Mouse (Mus musculus) C2C12 (cell line): Measurements from ENCODE around the gene Gsg1l. TPM values are rescaled to one million over a fixed set of nuclear protein-coding genes. Genes with fewer than 3 reads are reported as not detected.

Source experiments
- H3K27me3 ChIP-seq: one replicate; pipeline ENCODE4 v1.6.1; 2011; ENCODE audit not compliant: control insufficient read depth, insufficient read depth, insufficient read length
- H3K36me3 ChIP-seq: one replicate; pipeline ENCODE4 v1.6.1; 2011; ENCODE audit not compliant: control insufficient read depth, insufficient read depth
- H3K4me3 ChIP-seq: one replicate; pipeline ENCODE4 v1.5.1; 2011; ENCODE audit warnings: mild to moderate bottlenecking, control low read depth; ENCODE audit not compliant: poor library complexity, insufficient read depth, severe bottlenecking
- H3K79me2 ChIP-seq: one replicate; pipeline ENCODE4 v1.6.1; 2011; ENCODE audit not compliant: control insufficient read depth, insufficient read depth
- H3K79me3 ChIP-seq: one replicate; pipeline ENCODE4 v1.6.1; 2011; ENCODE audit warnings: low read depth, control low read depth
- H3ac ChIP-seq: one replicate; pipeline ENCODE3; 2011; ENCODE audit warnings: low read depth; ENCODE audit not compliant: control insufficient read depth, insufficient read length
- CEBPB ChIP-seq: IDR thresholded peaks from one replicate; pipeline ENCODE4 v1.6.1; 2011; ENCODE audit warnings: low read depth, mild to moderate bottlenecking, control low read depth, moderate library complexity
- CTCF ChIP-seq: IDR thresholded peaks from one replicate; pipeline ENCODE4 v1.5.1; 2011; ENCODE audit not compliant: control insufficient read depth, insufficient read depth, insufficient read length
- FOSL1 ChIP-seq: IDR thresholded peaks from one replicate; pipeline ENCODE4 v1.8.0; 2011; ENCODE audit warnings: mild to moderate bottlenecking, low read length; ENCODE audit not compliant: poor library complexity, insufficient read depth, severe bottlenecking
- MAX ChIP-seq: IDR thresholded peaks from one replicate; pipeline ENCODE4 v1.6.1; 2011; ENCODE audit warnings: mild to moderate bottlenecking, control low read depth
- MYOD1 ChIP-seq: IDR thresholded peaks from one replicate; pipeline ENCODE4 v1.6.1; 2011; ENCODE audit warnings: low read depth; ENCODE audit not compliant: control insufficient read depth, insufficient read length
- MYOG ChIP-seq: IDR thresholded peaks from one replicate; pipeline ENCODE4 v1.6.1; 2011; ENCODE audit not compliant: control insufficient read depth, insufficient read length; ENCODE audit errors: extremely low read depth
- USF1 ChIP-seq: IDR thresholded peaks from one replicate; pipeline ENCODE4 v1.6.1; 2011; ENCODE audit warnings: low read depth, mild to moderate bottlenecking, control low read depth, moderate library complexity
- polyA plus RNA-seq: library from polyadenylated mRNA; unstranded; fragments of >200 nt; fragmentation: generic; extraction: Trizol; gene quantifications from one replicate; pipeline ENCODE4 v1.2.1, GENCODE M21; 2012; ENCODE audit warnings: missing spikeins

The Gsg1l gene
- polyA plus RNA-seq, 1 experiment: not detected

- Histone ChIP-seq H3K79me2 (no peaks in the 10 kb centered on the region), H3K4me3 (no peak overlapping the region), H3ac (no peak overlapping the region), H3K79me3 (no peaks in the 10 kb centered on the region), H3K27me3 (peaks cover 63% of the 10 kb centered on the region), H3K36me3 (no peaks in the 10 kb centered on the region)
- TF ChIP-seq CEBPB: no peak
- no peak for TF ChIP-seq MYOD1
- no peak for TF ChIP-seq CTCF
- no peak for TF ChIP-seq USF1
- TF ChIP-seq MYOG: no peak
- TF ChIP-seq MAX: no peak
- no peak for TF ChIP-seq FOSL1
Measured at GRCm38 (mm10) chr7:126076935-126077334, 5.3 kb downstream of the Gsg1l start.

- peaks cover 51% of the 10 kb centered on the region for H3K27me3 ChIP-seq
- TF ChIP-seq FOSL1 (no peak), CEBPB (no peak), MYOG (no peak), MAX (no peak), CTCF (no peak), USF1 (no peak), MYOD1 (no peak)
Measured at GRCm38 (mm10) chr7:126075058-126075457, 7.2 kb downstream of the Gsg1l start.

GRCm38 (mm10) chr7:126070321-126070720 is 11.9 kb downstream of the Gsg1l start:
- TF ChIP-seq MYOD1 (no peak), MYOG (no peak), USF1 (no peak), CTCF (no peak), FOSL1 (no peak), CEBPB (no peak), MAX (no peak)
- Histone ChIP-seq H3K79me3 (no peaks in the 10 kb centered on the region), H3K79me2 (no peaks in the 10 kb centered on the region), H3K4me3 (no peak overlapping the region), H3ac (no peak overlapping the region), H3K36me3 (no peaks in the 10 kb centered on the region), H3K27me3 (peaks cover 15% of the 10 kb centered on the region)

More at GRCm38 (mm10) chr7:126075058-126075457, 7.2 kb downstream of the Gsg1l start:
- Histone ChIP-seq H3ac (no peak overlapping the region), H3K79me3 (no peaks in the 10 kb centered on the region), H3K4me3 (no peak overlapping the region), H3K36me3 (no peaks in the 10 kb centered on the region), H3K79me2 (no peaks in the 10 kb centered on the region)

GRCm38 (mm10) chr7:126066777-126067176 is 15.4 kb downstream of the Gsg1l start:
- Histone ChIP-seq H3K79me3 (no peaks in the 10 kb centered on the region), H3K36me3 (no peaks in the 10 kb centered on the region), H3K4me3 (no peak overlapping the region), H3K27me3 (peaks cover 17% of the 10 kb centered on the region), H3K79me2 (no peaks in the 10 kb centered on the region), H3ac (no peak overlapping the region)
- no peak for TF ChIP-seq CTCF
- no peak for TF ChIP-seq MAX
- TF ChIP-seq FOSL1: no peak
- TF ChIP-seq USF1: no peak
- no peak for TF ChIP-seq MYOG

DNA sequence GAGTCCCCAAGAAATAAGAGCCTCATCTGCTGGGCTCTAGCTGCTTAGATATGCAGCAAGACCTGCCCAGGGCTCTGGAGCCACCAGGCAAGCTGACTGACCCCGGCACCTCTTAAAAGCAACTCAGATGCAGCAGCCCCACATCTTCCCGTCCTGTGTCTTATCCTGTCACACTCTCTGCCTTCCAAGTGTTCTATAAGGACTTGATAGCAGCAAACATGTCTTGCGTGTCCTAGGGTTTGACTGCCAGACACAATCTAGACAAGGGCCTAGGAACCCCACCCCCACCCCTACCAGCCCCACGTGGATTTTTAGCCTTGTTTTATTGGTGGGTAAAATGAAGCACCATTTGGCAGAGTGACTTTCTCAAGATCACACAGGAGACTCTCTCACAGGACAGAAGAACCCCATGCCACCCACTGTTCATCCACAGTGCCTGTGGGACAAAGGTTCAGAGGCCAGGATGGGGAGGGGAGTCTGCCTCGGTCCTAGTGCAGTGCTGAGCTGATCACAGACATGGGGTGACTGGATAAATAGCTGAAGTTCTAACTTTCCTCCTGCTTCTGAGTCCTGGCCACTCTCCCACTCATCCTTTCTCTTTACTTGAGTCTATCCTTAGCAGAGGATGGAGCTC is 16.9 kb downstream of the Gsg1l start:
- Histone ChIP-seq H3K36me3 (no peaks in the 10 kb centered on the region), H3K4me3 (no peak overlapping the region), H3ac (no peak overlapping the region), H3K27me3 (peaks cover 21% of the 10 kb centered on the region), H3K79me3 (no peaks in the 10 kb centered on the region), H3K79me2 (no peaks in the 10 kb centered on the region)
- TF ChIP-seq MYOG: no peak
- TF ChIP-seq MAX: no peak
- TF ChIP-seq USF1: no peak
- no peak for TF ChIP-seq CTCF
- no peak for TF ChIP-seq MYOD1
- no peak for TF ChIP-seq CEBPB
- no peak for TF ChIP-seq FOSL1

- no peak overlapping the region for H3ac ChIP-seq
- H3K27me3 ChIP-seq: peaks cover 41% of the 10 kb centered on the region
- TF ChIP-seq CEBPB: no peak
- TF ChIP-seq CTCF: no peak
- no peak for TF ChIP-seq FOSL1
- TF ChIP-seq MAX: no peak
- TF ChIP-seq USF1: no peak
- no peak for TF ChIP-seq MYOD1
- no peak for TF ChIP-seq MYOG
- no peaks in the 10 kb centered on the region for H3K36me3 ChIP-seq
- H3K4me3 ChIP-seq: no peak overlapping the region
- no peaks in the 10 kb centered on the region for H3K79me2 ChIP-seq
- no peaks in the 10 kb centered on the region for H3K79me3 ChIP-seq
Measured at GRCm38 (mm10) chr7:126062228-126062627, 20.0 kb downstream of the Gsg1l start.
